Mouse (Mus musculus): ENCODE results near the gene Hmgcs2.
A peak's percentile ranks its signal among the peaks of the same experiment; 100 is the strongest.

DNA sequence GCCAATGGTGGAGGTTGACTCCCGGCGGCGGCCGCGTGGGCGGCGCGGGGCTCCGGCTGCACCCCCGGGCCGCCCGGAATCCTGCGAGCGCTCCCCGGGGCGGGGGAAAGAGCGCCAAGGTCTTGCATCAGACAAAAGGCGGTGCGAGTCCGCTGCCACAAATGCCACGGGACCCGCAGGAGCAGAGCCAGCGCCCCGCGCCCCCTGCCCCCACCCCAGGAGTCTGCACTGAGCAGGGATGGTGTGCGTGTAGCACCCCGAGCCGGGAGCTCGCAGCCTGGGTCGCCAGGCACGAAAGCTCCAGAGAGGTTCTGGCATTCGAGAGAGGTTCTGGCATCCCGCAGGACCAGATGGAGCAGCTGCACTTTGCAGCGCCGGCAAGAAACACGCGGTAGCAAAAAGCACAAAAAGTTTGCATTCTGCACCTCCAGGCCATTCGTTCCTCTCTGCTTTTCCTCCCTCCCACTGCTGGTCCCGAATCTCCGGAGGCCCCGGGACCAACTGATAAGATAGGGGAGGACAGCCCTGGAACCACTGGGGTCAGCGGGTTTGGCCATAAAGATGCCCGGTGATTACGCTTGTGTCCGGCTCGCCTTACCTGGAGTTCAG is 59.0 kb downstream of the Hmgcs2 start:
- TF ChIP-seq POLR2A (IDR thresholded peaks at IDR 0.05; ENCODE audit: insufficient read length, low read depth) = peak; percentile 35
- no peak for TF ChIP-seq TCF12 (IDR thresholded peaks at IDR 0.05; ENCODE audit: insufficient read depth, poor library complexity, severe bottlenecking)
- TF ChIP-seq E2F4 (IDR thresholded peaks at IDR 0.05; ENCODE audit: insufficient read depth) = no peak
- TF ChIP-seq CEBPB (IDR thresholded peaks at IDR 0.05; ENCODE audit: insufficient read depth, poor library complexity, severe bottlenecking) = 0 out of 2 replicates have a peak, but pooled peaks have one; percentile 24
- no peak for TF ChIP-seq USF1 (IDR thresholded peaks at IDR 0.05; ENCODE audit: low read depth)
- TF ChIP-seq REST (IDR thresholded peaks at IDR 0.05; ENCODE audit: insufficient read depth, insufficient read length) = no peak
- peak in 1 of 3 experiments; percentile 71 for TF ChIP-seq MYOG (IDR thresholded peaks at IDR 0.05; ENCODE audit: control insufficient read depth in 1 of 3, insufficient read depth in 1 of 3, insufficient read length in 2 of 3, low read depth in 2 of 3)
- peak in 2 of 3 experiments; percentile 7 to 24 for TF ChIP-seq MYOD1 (IDR thresholded peaks at IDR 0.05; ENCODE audit: control insufficient read depth in 1 of 3, insufficient read length in 2 of 3, low read depth in 2 of 3)
- TF ChIP-seq POLR2AphosphoS2 (IDR thresholded peaks at IDR 0.05; ENCODE audit: insufficient read length, low read depth) = no peak
- no peak for TF ChIP-seq TCF3 (IDR thresholded peaks at IDR 0.05; ENCODE audit: insufficient read length, low read depth)
- TF ChIP-seq MAX (IDR thresholded peaks at IDR 0.05; ENCODE audit: low read depth) = no peak

All from myocyte (in vitro differentiated cells).